Mouse (Mus musculus) intestine, embryonic 16.5 days (tissue): ENCODE results near the gene Gucy2c. TPM values are rescaled to one million over a fixed set of nuclear protein-coding genes. Genes with fewer than 3 reads are reported as not detected.
A peak's percentile ranks its signal among the peaks of the same experiment; 100 is the strongest.

Source experiments
- ATAC-seq: fragments of 200-750 bp; cut with Nextera tagmentation; 2 replicates; pipeline ENCODE4 v1.8.0; 2017; ENCODE audit warnings: moderate TSS enrichment, moderate library complexity
- H3K27ac ChIP-seq: fragments of 300-500 bp; sonication (generic); 2 replicates; pipeline ENCODE4 v1.5.1; 2014; ENCODE audit warnings: mild to moderate bottlenecking, low read length
- H3K27me3 ChIP-seq: fragments of 300-500 bp; sonication (generic); replicated peaks from 2 replicates; pipeline ENCODE4 v1.6.1; 2014; ENCODE audit warnings: low read length, control low read depth, mixed read lengths; ENCODE audit not compliant: control insufficient read depth, insufficient read depth
- H3K36me3 ChIP-seq: fragments of 300-500 bp; sonication (generic); 2 replicates; pipeline ENCODE4 v1.6.1; 2014; ENCODE audit warnings: low read length, control low read depth; ENCODE audit not compliant: control insufficient read depth, insufficient read depth
- H3K4me1 ChIP-seq: fragments of 300-500 bp; sonication (generic); 2 replicates; pipeline ENCODE4 v1.6.1; 2014; ENCODE audit warnings: low read length, control low read depth, mixed read lengths; ENCODE audit not compliant: control insufficient read depth, insufficient read depth
- H3K4me2 ChIP-seq: fragments of 300-500 bp; sonication (generic); 2 replicates; pipeline ENCODE4 v1.6.1; 2014; ENCODE audit warnings: low read depth, low read length, control low read depth
- H3K4me3 ChIP-seq: fragments of 300-500 bp; sonication (generic); 2 replicates; pipeline ENCODE4 v1.5.1; 2014; ENCODE audit warnings: mild to moderate bottlenecking, low read length
- H3K9ac ChIP-seq: fragments of 300-500 bp; sonication (generic); 2 replicates; pipeline ENCODE4 v1.6.1; 2014; ENCODE audit warnings: low read depth, low read length
- H3K9me3 ChIP-seq: fragments of 300-500 bp; sonication (generic); 2 replicates; pipeline ENCODE4 v1.6.1; 2016; ENCODE audit warnings: low read length, control low read depth; ENCODE audit not compliant: control insufficient read depth
- WGBS: fragments of 180-500 bp; shearing (Covaris S2); extraction: QIAGEN DNeasy Blood & Tissue Kit; methylation state at CpG from one replicate; pipeline ENCODE4 v1.1.7; 2014; 5-methylcytosine and 5-hydroxymethylcytosine counted together
- microRNA-seq: library from miRNA; unstranded; fragments of <30 nt; microRNA quantifications from one replicate; pipeline ENCODE4, GENCODE M21; 2016
- polyA plus RNA-seq: library from polyadenylated mRNA; unstranded; fragments of >200 nt; fragmentation: Nextera tagmentation; extraction: Ambion mirVana; gene quantifications from 2 replicates; pipeline ENCODE4 v1.2.1, GENCODE M21; 2015

Gucy2c gene
- polyA plus RNA-seq, 1 experiment from 2014 or later = 91.5 TPM

DNA sequence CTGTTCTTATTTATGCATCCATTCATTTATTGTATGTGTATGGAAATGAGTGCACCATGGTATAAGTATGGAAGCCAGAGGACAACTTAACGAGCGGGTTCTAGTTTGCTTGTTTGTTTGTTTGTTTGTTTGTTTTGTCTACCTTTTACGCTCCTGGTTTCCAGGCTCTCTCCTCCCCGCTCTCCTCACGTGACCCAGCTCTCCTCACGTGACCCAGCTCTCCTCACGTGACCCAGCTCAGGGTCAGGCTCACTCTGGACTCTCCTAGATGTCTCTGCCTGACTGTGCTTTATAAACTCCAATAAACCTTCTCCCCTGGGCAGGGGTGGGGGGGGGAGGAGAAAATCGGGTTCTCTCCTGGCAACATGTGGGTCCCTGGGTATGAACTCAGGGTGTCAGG, 130.9 kb downstream of the Gucy2c start:
- Histone ChIP-seq H3K9me3 (no peaks in the 10 kb centered on the region), H3K27me3 (no peaks in the 10 kb centered on the region), H3K4me1 (no peaks in the 10 kb centered on the region), H3K36me3 (no peaks in the 10 kb centered on the region), H3K4me3 (no peak overlapping the region), H3K9ac (no peak overlapping the region), H3K4me2 (no peak overlapping the region), H3K27ac (no peak overlapping the region)
- 86% methylated on average over 8 of the region's 8 CpGs for WGBS
- ATAC-seq = no peak

DNA sequence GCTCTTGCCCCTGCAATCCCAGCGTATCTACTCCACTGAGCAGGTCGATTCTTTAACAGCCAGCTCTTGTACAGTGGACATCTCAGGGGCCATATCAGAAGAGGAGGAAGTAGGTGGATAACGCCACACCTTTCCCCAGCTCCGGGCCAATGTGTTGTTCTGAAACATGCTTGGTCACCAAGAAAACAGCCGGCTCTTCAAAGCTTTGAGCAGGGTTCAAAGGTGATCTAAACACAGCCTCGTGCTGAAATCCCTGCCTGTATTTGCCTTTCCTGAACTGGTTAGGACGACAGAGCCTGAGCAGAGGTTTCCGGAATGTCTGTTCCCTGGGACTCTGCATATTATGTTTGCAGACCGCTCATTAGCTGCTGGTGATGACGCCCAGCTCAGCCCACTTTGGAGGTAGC, 134.1 kb downstream of the Gucy2c start:
- no peak overlapping the region for H3K9ac ChIP-seq
- H3K27ac ChIP-seq = 0 out of 2 replicates have a peak overlapping the region, but pooled peaks have one; percentile 27
- H3K9me3 ChIP-seq = no peaks in the 10 kb centered on the region
- WGBS = 30% methylated on average over 10 of the region's 10 CpGs
- no peaks in the 10 kb centered on the region for H3K4me1 ChIP-seq
- H3K4me3 ChIP-seq = no peak overlapping the region
- no peak overlapping the region for H3K4me2 ChIP-seq
- H3K36me3 ChIP-seq = no peaks in the 10 kb centered on the region
- ATAC-seq = peak; percentile 91
- no peaks in the 10 kb centered on the region for H3K27me3 ChIP-seq

Small RNAs within 50 kb of the gene (microRNA-seq; reads per million reads assigned to microRNA genes)
- not detected for gene Gm44364

Other genes with a start within 250 kb of the Gucy2c start
- 32.8 and 42.1 TPM in 2 replicates for gene Plbd1, start 119.8 kb downstream of the Gucy2c start, polyA plus RNA-seq
- 0.40 and 0.49 TPM in 2 replicates for gene Hist4h4, start 22.6 kb upstream of the Gucy2c start, polyA plus RNA-seq
- 217 and 222 TPM in 2 replicates for gene H2afj, start 26.5 kb upstream of the Gucy2c start, polyA plus RNA-seq
- gene BC049715, start 45.9 kb upstream of the Gucy2c start, polyA plus RNA-seq = 0.65 and 0.93 TPM in 2 replicates
- 82.1 and 82.3 TPM in 2 replicates for gene Wbp11, start 46.5 kb upstream of the Gucy2c start, polyA plus RNA-seq
- gene Smco3, start 53.7 kb upstream of the Gucy2c start, polyA plus RNA-seq = 2.4 and 2.6 TPM in 2 replicates
- gene Art4, start 76.0 kb upstream of the Gucy2c start, polyA plus RNA-seq = 2.8 and 3.1 TPM in 2 replicates
- 93.4 and 97.1 TPM in 2 replicates for gene Mgp, start 94.1 kb upstream of the Gucy2c start, polyA plus RNA-seq
- gene Erp27, start 140.4 kb upstream of the Gucy2c start, polyA plus RNA-seq = 23.9 and 28.7 TPM in 2 replicates
- 0.40 TPM in 1 of 2 replicates, not detected in the other for gene Pde6h, start 142.1 kb upstream of the Gucy2c start, polyA plus RNA-seq
- gene Arhgdib, start 160.1 kb upstream of the Gucy2c start, polyA plus RNA-seq = 42.1 and 44.0 TPM in 2 replicates